20 mouse cellular contexts compared by ENCODE assay signal in genomic region chr5:106589006-106589405, GRCm38 (mm10). TPM values are rescaled to one million over a fixed set of nuclear protein-coding genes. Genes with fewer than 3 reads are reported as not detected.
"Had no signal": no experiment of that assay in that cellular context is flagged by ENCODE, and none has a peak within 500 bp of the region (broad histone marks: within the 10 kb centered on the region; RNA-seq: fewer than 3 reads in every experiment).

No protein-coding gene starts in this region.

- H3K27ac ChIP-seq: midbrain, embryonic 13.5 days; midbrain, embryonic 15.5 days; neural tube, embryonic 12.5 days; stomach, embryonic 15.5 days; stomach, postnatal 0 days had no signal

- ATAC-seq: midbrain, embryonic 13.5 days; midbrain, embryonic 15.5 days had no signal

- H3K36me3 ChIP-seq: stomach, embryonic 15.5 days had no signal

- H3K4me3 ChIP-seq: midbrain, embryonic 13.5 days; midbrain, embryonic 15.5 days; neural tube, embryonic 12.5 days; stomach, embryonic 15.5 days had no signal

- H3K27me3 ChIP-seq: midbrain, embryonic 13.5 days; midbrain, embryonic 15.5 days; neural tube, embryonic 12.5 days; stomach, embryonic 15.5 days had no signal

- H3K4me1 ChIP-seq: midbrain, embryonic 13.5 days; midbrain, embryonic 15.5 days; neural tube, embryonic 12.5 days; stomach, embryonic 15.5 days had no signal

- DNase-seq: lung, adult 18-20 months; lung, embryonic 14.5 days; lung, postnatal 4 days; right cerebral cortex, postnatal 14 days; thymus, adult 2 months; thymus, postnatal 25 days had no signal

- H3K9ac ChIP-seq: lung, embryonic 14.5 days; midbrain, embryonic 13.5 days; midbrain, embryonic 15.5 days; neural tube, embryonic 12.5 days; stomach, embryonic 15.5 days had no signal

- H3K4me2 ChIP-seq: lung, embryonic 14.5 days; midbrain, embryonic 11.5 days; midbrain, embryonic 13.5 days; midbrain, embryonic 15.5 days; neural tube, embryonic 12.5 days; stomach, embryonic 15.5 days had no signal

- H3K9me3 ChIP-seq: midbrain, embryonic 13.5 days; midbrain, embryonic 15.5 days; neural tube, embryonic 12.5 days; stomach, embryonic 15.5 days had no signal

RNA-seq across cellular contexts. Expression of gene Gm17304, which starts 19.9 kb away (rescaled TPM):
- total RNA-seq: megakaryocyte, adult 5-6 weeks; midbrain, postnatal 0 days; monocyte, adult 5-6 weeks; neutrophil, adult 5-6 weeks had no signal
- polyA plus RNA-seq: lung, embryonic 14.5 days; lung, embryonic 16.5 days; midbrain, embryonic 11.5 days; midbrain, embryonic 13.5 days; midbrain, embryonic 15.5 days; midbrain, postnatal 0 days; neural tube, embryonic 12.5 days; neural tube, embryonic 14.5 days; spleen, adult 2 months; stomach, embryonic 15.5 days; stomach, postnatal 0 days; testis, adult 2 months; thymus, adult 2 months had no signal
